Mouse (Mus musculus) urinary bladder, adult 18-20 months (tissue): ENCODE measurements around the gene Tldc2.

Experiments used
- DNase-seq, 2 experiments: peaks; one replicate each; pipeline ENCODE4 v3.0.0; 2022; ENCODE audit warnings: low spot score in 2 of 2, mixed read lengths in 2 of 2

Gene Tldc2

DNA sequence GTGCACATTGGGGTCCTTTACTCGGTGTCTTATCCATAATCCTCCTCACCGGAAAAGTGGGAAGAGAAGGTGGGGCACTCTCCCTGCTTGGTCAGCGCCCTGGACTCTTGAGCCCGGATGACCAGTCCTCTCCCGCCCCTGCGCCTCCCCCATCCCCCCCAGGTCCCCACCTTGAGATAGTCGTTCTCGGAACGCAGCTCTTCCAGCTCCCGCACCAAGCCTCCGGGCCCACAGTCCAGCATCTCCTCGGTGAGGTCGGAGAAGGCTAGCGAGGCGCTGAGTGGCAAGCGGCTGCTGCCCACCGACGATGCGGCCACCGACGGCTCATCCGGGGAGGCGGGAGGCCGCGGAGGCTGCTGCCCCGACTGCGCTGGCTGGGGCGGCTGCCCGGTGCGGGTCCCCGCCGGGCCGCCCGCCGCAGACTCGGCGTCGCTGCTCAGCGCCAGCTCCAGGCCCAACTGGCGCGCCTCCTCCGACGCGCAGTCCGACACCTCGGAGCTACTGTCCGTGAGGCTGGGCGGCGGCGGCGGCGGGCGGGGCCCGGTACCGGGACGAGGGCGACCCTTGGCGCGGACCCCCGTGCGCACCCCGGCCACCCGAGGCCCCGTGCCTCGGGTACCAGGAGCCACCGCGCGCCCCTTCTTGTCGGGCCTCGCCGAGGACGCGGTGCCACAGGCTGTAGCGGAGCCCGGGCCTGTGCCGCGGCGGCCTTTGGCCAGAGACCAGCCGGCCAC is 8.6 kb upstream of the Tldc2 start:
- peak in 1 of 2 experiments; percentile 40 for DNase-seq

DNA sequence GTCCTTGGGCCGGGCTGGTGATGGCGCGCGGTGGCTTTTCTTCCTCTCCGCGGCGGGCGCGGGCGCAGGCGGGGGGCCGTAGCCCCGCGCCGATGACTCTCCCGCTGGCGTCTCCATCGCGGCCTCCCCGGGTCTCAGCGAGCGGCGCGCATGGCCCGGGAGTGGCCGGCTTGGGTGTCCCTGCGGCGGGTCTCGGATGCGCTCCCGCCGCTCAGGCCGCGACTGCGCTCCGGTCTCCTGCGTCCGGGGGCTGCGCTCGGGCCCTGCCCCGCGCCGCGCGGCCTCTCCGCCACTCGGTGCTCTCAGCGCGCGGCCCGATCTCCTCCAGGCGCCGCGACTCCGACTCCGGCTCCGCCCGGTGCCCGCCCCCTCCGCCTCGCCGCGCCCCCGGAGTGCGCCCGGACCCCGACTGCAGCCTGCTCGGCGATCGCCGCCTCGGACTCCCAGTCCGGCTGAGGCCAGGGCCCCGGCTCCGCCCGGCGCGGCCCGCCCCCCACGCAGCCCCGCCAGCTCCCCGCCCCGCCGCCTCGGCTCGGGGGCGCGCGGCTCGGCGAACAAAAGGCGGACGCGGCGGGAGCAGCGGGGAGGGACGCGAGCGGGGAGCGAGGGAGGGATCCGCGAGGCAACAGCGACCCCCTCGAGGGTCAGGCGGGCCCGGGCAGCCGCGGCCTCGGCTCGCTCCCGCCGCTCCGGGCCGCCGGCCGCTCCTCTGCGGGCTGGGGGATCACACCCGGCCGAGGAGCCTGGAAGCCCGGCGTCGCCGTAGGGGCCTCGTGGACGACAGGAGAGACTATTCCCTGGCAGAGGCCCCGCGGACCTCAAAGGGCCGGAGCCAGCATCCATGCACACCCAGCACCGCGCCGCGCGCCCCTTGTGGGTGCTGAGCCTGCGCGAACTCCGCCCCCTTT is 7.8 kb upstream of the Tldc2 start, which contains the start of gene Soga1:
Gene Soga1 (minus strand): TSS at position 462 of the 908 bp plus-strand sequence.
- DNase-seq = peak; percentile 68 to 78

DNA sequence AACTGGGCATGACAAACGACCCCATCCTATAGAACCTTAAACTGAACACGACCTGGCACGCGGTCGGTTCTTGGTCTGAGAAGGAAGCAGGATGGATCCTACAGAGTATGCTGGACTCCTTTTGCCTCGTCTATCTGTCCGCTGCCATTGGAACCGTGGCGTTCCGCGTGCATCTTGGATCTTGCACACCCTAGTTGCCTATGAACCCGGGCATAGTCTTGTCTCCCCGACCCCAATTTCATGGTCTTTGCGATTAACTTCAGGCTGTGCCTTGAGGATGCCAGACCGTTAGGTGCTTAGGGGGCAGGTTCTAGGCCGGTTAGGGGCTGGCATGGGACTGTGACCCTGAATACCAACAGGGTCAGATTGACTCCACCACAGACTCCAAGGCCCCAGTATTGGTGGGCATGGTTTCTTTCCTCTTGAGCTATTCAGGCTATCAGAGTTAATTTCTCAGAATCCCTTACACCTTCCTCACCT is 7.1 kb upstream of the Tldc2 start:
- DNase-seq = no peak

DNA sequence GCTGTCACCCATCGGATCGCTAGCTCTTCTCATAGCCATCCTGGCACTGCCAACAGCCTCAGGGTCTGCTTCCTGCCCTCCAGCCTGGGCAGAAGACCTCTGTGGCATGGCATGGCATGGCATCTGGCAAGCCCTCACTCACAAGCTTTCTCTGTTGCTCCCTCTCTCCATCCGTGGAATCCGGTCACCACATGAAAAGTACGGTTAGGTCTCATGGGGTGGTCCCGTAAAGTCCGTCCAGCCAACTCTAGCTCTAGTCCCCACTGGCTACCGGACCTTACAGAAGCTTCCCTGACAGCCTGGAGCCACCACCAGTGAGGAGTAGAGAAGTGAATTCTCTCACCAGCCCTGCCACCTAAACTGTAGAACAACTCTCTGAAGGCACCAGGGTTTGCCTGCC is 5.5 kb upstream of the Tldc2 start:
- DNase-seq = no peak

DNA sequence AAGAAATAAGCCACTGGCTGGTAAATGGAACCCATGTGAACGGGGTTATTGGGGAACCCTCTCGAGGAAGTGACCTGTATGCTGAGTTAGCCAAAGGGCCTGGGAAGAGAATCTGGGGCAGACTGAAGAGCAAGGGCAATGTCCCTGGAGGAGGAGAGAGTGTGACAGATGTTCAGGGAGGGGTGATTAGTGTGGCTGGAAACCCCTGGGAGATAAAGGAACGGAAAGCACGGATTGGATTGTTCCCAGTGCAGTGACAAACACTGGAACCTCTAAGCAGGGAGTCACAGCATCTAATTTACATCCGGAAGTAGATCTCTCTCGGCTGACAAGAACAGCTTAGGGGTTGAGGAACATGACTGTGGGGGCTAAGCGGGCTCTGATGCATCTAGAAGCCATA is 4.9 kb upstream of the Tldc2 start:
- no peak for DNase-seq

DNA sequence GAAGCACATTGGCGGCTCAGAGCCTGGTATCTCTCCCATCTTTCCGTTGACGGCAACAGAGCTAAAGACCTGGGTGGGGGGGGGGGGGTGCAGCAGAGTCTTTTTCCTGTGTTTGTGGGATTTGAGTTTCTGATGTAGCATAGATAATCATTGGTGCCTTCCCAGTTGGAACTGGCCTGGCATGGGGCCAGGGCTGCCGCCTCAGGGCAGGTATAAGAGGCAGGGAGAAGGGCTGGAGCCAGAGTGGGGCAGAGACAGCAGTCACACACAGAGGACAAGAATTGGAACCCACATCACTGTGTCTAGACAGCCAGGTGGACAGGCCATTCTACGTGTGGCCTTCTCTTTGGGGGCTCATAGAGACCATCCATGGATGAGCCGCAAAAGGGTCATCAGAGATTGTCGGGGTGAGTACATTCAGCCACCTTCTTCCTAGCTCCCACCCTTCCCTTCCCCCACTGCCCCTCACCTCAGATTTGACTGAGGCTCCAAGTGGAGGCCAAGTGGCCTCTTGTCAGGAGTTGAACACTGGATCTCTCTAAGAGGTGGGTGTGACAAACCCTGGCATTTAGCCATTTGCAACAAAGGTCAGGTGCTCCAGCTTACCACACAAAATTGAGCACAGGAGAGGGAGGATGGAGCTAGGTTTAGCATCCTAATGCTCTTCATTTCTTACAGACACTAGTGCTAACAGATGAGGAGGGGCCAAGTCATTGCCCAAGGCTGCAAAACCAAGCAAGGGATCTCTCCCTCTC is 1.8 kb upstream of the Tldc2 start:
- DNase-seq = no peak

DNA sequence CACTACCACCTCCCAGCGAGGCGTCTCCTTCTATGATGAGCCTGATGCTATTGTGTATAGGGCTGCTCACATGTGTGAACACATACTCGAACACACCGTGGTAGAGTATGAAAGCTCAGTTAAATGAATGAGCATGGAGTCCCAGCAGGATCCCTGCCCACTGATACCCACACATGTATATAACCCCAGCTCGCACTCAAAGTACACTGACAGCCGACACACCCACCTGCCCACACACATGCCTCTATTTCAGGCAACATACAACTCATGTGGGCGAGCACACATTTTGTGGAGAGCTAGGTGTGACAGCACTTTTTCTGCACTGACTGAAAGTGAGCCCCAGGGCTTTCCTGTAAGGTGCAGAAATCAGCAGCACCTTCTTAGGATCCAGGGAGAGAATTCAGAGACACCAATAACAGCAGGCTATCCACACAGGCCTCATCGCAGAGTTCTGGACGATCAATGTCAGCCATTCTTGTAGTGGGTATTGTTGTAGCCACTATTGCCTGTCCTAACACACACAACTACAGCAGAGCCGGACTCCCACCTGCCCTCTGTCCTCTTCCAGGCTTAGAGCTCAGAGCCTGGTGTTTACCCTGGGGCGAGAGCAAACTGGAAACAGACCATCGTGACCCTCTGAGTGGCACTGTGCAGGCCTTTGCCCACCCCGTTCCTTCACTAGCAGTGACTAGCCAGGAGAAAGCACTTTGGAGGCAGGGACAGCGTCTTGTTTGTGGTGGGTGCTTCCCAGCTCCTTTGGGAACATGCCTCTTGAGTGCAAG is 872 bp downstream of the Tldc2 start:
- DNase-seq = no peak

DNA sequence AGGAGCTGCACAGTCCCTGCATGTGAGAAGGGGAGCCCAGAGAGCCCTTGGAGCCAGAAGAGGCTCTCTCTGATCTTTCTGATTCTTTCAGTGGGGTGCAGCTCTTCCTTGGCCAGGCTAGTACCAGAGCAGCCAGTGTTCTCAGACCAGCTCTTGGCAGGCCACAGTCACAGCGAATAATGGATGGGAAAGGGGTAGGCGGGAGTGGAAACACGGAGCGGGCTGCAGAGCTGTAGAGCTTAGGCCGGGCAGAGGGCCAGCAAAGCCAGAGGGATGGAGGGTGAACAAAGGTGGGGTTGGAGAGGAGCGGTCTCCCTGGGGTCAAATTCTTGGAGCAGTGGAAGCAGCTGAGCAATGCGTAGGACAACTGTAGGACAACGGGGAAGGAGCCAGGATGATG is 5.2 kb downstream of the Tldc2 start:
- DNase-seq = no peak

DNA sequence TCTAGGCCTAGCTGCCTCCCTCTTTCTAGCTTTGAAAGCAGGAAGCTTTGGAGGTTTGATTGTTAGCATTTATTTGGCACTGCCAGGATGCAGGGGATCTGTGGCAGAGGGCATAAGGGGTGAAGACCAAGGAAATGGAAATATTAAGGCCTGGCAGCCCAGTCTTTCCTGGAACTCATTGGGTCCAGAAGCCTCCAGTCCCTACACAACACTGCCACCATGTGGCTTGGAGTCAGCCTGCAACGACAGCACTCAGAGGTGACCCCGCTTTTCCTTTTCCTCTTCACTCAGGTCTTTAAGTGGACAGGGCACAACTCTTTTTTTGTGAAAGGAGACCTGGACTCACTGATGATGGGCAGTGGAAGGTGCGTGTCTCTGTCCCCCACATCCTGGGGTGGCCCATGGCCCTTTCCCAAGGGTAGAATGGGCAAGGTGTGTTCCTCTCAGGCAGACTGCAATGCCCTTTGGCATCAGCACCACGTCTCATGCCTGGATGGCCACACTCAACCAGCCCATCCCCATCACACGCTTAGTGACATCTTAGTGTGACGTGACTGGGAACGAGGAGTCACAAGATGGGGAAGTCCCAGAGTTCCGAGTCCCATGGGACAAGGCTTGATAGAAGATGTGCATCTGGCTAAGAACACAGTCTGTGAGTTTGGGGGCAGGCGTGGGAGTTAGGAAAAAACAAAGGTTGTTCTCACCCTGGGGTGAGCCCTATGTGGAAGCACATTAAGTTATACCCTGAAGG is 8.3 kb downstream of the Tldc2 start:
- DNase-seq = peak in 1 of 2 experiments; percentile 56

DNA sequence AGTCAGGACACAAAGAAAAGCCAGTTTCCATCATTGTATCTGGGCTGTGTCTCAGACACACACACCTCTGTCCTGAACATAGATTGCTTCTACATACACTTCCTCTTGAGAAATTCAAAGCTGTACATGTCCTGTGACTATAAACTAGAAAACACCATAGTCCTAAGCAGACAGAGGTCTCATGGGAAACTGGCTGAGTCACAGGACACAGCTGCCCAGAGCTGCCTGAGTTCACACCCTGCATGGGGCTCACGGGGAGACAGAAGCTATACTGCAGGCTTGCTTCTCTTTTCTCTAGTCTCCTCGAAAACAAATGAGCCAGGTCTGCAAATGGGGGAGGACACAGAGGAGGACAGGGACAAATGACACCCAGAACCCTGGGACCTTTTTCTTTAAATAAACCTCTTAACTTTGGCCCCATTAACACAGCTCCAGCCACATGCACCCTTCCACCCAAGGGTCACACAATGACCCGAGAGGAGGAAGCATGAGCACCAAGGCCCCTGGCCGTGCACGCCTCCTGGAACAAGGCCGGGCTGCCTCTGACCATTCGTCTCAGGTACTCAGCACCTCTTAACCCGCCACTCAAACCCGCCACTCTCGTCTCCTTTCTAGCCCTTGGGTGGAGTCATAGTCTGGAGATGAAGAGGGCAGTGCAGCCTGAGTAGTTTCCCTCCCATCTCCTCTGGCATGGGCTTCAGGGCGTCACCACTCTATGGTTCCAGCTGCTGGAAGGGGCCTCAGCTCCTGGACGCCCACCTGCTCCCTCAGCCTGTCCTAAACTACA is 12.9 kb downstream of the Tldc2 start:
- no peak for DNase-seq

DNA sequence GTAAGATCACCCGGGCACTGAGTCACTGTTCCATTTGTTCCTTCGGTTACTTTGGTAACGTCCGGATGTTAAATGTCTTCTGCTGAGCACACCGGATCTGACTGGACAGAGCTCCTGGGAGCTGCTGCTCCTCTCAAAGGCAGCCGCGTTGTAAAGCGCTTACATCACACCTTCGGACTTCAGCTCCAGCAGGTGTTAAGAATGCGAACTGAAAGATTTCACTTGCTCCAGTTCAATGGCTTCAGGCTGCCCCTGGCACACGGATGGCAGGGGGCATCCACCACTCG is 13.4 kb downstream of the Tldc2 start:
- DNase-seq = no peak

DNA sequence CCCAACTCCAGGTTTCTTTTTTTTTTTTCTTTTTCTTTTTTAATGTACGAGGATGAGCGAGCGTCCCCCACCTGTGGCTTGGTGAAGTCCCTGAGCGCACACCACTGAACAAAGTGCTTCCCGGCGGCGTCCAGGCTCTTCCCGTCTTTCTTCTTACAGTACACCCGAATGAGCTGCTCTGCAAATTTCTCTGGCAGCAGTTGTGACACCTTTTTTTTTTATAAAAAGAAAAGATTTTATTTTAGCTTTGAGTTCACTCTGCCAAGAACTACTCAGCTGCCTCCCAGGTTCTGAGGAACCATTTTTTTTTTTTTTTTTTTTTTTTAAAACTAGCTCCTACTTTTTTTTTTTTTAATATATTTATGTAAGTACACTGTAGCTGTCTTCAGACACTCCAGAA is 14.8 kb downstream of the Tldc2 start:
- DNase-seq = no peak

DNA sequence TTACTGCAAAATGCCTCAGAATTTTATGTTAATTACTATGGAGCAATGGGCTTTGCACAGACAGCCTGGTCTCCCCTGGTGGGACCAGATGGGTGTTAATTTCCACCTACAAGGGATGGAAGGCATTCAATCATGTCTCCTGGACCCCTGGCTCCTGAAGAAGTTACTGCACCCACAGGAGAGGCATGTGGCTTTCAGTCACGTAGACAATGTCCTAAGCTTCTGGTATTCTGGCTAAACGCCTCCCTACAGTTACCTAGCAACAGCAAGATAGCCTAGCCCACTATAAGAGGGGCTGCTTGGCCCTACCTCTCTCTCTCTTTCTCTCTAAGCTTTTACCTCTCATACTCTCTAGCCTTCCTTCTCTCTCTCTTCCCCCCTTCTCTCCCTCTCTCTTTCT is 15.4 kb downstream of the Tldc2 start:
- DNase-seq = no peak

DNA sequence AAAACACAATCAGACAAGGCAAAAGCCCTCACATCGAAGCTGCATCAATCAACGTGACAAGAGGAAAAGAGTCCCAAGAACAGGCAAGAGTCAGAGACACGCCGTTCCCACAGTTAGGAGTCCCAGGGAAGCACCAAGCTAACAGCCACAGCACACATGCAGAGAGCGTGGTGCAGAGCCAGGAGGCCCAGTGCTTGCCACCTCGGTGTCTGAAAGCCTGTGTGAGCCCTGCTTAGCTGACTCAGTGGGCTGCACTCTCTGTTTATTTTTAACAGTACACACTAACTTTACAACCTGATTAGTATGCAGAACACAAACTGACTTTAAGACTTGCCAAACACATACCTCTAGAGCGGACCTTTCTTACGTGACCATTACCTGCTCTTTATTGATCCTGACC is 17.6 kb downstream of the Tldc2 start:
- DNase-seq = no peak

DNA sequence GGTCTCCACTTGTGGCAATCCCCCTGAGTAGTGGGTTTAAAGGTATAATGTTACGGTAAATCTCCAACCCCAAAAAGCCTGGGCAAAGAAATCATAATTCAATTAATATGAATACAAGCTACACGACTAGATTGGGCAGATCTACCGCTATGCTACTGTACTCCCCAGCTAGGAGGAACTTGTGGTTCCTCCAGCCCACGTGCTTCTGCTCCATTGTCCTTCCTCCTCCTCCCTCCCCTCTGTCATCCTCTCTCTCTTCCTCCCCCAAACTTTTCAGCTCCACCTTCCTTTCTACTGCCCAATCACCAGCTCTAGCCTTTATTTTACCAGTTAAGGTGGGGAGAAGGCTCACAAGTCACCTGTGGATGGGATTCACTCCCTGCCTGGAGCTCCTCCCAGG is 21.4 kb downstream of the Tldc2 start:
- no peak for DNase-seq

DNA sequence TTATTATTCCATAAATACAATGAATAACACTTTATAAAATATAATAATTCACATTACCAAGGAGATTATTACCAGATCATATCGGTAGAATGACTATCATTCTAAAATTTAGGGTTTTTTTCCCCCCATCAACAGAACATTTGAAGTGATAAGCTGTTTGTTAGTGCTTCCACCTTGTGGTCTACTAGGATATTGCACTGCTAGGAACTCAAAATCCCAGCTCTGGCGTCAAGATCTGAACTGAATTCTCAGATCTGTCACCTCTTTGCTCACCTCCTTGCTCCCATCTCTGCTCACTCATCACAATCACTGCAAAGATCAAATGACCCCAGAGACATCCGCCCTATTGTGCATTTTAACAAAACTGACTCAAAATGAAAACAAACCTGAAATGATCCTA is 30.1 kb downstream of the Tldc2 start:
- no peak for DNase-seq

DNA sequence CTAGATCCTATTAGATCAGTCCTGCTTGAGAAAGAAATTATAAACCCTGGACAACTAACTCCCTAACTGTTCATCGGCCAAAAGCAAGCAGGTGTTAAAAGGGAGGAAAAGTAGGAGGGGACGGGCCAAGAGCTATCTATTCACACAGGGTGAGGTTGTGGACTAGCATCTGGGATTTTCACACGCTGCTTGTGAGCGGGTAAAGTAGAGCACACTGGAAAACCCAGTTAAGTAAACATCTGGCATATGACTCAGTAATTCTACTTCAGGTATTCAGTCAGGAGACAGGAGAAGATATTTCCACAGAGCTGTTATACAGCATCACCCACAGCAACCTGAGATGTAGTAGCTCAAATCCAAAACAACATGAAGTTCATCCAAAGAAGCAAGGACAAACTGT is 31.7 kb downstream of the Tldc2 start:
- DNase-seq = no peak

DNA sequence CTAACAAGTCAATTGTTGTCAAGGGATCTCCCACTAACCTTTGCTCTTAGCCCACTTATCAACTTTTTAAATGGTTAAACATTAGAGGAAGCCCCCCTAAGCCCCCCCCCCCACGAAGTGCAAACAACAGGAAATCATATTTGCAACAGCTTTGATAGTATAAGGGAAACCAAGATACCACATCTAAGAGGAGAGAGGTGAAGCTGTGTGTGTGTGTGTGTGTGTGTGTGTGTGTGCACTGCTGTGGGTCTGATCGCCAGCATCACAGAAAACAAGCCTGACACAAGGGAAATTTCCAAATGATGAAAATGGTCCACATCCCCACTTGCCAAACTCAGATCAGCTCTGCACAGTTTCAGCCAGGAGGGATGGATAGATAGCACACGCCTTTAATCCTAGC is 32.2 kb downstream of the Tldc2 start:
- DNase-seq = no peak

DNA sequence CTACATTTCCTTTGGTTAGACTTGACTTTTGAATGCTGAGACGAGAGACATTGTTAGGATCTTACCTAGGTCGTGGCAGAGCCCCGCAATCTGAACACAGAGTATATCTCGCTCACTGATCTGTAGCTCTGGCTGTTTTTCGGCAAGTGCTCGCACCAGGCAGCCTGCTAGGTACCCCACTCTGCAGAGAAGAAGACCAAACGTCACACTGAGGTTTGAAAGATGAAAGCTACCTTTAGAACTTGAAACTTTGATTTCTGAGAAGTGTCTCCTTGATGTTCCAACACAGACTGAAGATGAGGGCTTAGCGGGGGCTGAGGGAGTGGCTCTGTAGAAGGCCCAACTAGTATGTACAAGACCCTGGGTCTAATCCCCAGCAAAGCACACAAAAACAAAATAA is 34.9 kb downstream of the Tldc2 start:
- DNase-seq = no peak

DNA sequence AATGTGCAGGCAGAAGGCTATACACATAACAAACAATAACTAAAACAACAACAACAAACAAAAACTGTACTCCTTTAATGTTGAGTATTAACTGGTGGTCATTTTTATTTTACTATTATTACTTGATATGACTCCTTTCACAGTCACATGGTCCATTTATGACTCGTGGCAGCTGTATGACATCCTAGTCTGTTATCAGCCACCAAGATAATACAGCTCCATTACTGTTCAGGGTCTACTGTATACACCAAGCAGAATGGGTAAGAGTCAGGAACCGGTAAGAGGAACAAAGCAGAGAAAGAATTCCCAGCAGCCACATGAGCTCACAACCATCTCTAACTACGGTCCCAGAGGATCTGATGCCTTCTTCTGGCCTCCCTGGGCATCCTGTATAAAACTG is 38.4 kb downstream of the Tldc2 start:
- DNase-seq = no peak
